Mouse (Mus musculus) WW6 (cell line): Measurements from ENCODE around the gene Zer1.
"Not testable (repeated sequence)": the region's sequence is repeated elsewhere in the genome, so short reads cannot be mapped to it uniquely, and the experiment has no call there.

Experiments used
- DNase-seq: peaks from one replicate; pipeline ENCODE4 v3.0.0-alpha.2; 2013; ENCODE audit warnings: low read depth, low spot score

Gene Zer1

DNA sequence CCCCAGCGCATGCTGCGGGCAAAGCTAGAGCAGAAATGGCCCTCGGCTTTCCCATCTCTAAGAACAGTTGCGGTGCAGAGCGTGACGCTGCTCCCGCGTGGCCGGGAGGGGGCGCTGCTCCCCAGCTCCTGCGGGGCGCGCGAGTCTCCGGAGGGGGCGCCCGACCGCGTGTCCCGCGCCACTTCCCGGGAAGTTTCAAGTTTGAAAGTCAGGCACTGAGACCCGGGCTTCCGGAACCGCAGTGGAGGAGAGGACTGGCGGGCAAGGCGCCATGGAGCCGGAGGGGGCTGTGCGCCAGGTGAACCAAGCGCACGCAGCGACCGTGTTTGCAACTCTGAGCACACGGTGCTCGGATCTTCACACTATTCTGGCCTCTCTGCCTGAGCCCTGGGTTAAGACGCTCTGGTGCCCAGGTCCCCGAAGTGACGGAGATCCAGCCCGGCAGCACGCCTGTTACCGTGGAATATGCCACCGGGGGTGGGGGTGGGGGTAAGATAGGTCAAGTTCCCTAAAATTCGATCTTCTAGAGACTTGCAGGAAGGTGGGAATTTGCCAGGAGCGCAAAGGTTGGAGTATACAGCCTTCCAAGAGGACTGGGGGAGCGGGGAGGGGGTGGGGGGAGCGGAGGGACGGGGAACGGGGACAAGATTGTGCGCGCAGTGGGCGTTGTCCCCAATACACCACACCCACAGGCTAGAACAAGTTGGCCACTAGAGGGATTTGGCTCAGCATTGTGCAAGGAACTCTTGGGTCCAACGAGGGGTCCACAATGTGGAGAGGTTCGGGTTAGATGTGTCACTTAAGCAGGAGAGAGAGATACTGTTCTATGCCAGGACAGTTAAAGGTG is 46.7 kb downstream of the Zer1 start, which contains the start of gene Pkn3:
Pkn3 (plus strand) TSS at position 183 of the 847 bp plus-strand sequence.
- peak; percentile 82 for DNase-seq

- no peak for DNase-seq
These were observed 47.4 kb downstream of the Zer1 start for GRCm38 (mm10) chr2:30076959-30077358.

DNA sequence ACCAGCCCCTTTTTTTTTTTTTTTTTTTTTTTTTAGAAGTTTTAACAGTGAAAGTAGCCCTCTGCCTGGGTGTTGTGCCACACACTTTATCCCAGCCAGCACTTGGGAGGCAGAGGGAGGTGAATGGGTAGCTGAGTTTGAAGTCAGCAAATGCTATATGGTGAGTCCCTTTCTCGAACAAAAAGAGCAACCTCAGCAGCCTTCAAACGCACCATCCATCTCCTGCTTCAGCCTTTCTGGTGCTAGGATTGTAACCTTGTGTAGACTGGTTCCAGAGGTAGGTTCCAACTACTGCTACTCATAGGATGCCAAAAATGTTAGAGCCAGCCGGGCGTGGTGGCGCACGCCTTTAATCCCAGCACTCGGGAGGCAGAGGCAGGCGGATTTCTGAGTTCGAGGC is 47.9 kb downstream of the Zer1 start:
- DNase-seq = no peak

GRCm38 (mm10) chr2:30075625-30076024 is 48.8 kb downstream of the Zer1 start:
- no peak for DNase-seq

DNA sequence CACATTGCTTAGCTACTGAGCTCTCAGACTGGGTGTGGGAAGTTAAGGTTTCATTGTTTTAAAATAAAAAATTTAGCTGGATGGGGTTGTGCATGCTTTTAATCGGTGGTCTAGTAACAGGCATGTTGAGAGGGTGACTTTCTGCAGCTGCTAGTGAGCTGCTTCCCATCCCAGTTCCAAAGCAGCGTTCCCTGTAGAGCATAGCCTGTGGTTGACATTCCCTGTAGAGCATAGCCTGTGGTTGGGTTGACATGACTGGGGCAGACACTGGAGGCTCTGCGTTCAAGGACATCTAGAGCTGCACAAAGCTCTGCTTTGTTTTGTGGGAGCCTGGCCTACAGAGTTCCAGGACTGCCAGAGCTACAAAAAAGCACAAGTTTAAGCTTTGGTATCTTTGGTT is 51.1 kb downstream of the Zer1 start:
- DNase-seq = no peak

GRCm38 (mm10) chr2:30072875-30073274 is 51.5 kb downstream of the Zer1 start:
- DNase-seq = no peak

DNA sequence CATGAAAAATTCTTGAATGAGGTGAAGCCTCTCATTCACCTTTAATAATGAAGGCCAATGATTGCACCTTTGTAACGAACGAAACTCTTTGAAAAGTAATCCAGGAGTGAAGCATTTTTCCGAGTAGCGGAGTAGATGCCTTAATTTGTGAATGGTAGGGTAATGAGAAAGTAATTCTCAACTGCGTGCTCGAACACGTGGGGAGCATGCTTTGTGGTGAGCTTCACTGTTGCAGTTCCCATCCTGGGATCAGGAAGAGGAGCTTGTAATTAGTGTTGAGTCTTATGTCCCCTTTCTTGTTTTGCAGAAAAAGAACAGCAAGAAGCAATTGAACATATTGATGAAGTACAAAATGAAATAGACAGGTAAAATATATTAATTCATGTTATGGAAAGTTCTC is 56.4 kb downstream of the Zer1 start:
- DNase-seq = no peak

DNA sequence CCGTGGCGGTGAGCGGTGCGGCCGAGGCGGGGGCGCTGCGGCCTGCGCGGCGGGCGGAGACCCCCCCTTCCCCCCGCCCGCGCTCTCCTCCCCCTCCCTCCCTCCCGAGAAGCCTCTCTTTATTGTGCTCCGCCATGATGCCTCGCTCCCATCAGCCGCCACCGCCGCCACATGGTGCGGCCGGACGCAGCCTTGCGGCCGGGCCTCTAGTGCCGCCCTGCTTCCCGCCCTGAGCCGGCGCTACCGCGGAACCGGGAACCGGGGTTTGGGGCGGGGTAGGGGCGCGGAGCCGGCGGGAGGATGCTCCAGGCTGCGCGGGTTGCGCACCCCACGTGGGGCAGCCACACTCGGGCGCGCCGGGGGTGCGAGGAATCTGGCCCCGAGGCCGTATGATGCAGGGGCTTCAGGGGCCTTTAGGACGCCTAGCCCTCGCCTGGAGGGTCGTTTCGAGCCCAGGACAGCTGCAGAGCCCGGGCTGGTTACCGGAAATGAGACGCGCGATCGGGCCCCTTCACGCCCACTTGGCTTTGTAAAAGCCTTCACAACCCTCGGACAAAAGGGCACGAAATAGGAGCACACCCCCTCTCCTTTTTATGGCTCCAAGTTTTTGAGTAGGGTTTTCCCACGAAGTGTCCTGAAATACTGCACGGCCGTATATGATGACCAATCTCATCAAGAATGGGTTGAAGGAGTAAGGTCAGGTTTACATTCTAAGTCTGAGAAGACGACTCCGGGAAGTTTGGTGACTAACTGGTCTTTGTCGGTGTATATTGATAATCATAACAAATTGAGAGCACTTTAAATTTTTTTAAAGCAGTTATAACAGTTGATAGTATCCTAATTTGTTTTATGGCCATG is 57.1 kb downstream of the Zer1 start:
- DNase-seq = no peak

DNA sequence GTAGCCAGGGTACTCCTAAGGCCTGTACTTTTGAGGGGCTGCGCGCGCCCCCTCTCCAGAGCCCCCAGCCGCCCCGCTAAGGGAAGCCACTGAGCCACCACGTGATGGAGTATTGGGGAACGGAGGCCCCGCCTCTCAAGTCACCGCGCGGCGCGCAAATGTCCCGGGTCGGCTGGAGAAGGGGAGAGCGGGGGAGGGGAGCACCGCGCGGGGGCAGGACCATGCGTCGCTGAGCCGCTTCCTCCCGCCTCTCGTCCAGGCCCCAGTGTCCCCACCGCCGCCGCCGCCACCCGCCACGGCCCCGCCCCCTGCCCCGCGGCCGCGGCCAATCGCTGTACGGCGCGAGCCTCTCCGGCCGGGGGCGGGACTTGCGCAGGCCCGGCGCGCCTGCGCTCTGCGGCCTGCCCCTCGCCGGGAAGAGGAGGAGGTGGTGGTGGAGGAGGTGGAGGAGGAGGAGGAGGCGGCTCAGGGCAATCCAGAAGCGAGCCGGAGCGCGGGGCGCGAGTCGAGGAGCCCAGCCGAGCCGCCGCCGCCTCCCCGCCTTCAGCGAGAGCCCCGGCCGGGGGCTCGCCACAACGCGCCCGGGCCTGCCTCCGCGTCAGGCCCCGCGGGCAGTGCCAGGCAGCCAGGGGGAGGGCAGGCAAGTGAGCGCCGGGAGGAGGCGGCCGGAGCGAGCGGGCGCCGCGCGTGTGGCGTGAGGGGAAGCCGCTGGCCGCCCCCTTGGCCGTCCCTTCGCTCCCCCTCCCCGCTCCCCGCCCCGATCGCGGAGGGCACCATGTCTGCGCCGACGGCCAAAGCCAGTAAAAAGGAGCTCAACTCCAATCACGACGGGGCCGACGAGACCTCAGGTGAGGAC is 58.1 kb downstream of the Zer1 start:
- DNase-seq = peak; percentile 81

DNA sequence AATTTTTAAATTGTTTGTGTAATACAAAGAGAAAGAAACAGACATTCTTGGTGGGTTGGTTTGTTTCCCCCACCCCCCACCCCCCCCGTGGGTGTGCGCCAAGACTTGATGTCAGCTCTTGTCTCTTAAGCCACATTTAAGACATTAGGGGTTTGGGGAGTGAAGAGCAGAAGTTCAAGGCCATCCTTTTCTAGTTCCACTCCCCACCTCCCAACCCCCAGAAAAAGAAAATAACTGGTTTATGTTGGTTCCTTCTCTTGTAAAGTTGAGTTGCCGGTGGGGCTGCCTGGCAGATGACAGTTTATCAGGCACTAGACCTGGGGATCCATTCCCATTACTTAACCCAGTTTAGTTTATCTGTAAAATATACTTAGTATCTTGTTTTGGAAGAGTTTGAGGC is 60.1 kb downstream of the Zer1 start:
- DNase-seq = no peak

DNA sequence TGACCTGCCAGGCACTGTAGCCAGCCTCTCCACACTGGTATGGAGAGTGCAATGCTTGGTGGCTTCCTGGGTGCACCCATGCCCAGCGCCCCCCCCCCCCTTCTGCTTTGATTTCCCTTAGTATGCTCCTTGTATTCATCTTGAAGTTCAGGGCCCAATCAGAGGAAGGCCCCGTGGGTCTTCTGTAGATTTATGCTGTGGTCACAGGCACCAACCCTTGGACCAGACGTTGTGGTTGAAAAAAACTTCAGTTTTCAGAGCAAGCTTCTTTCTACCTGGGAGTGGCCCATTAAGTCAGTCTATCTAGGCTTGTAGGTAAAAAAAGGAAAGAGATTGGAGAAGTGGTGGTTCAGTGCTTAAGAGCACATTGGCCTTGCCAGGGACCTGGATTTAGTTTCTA is 60.6 kb downstream of the Zer1 start:
- no peak for DNase-seq

GRCm38 (mm10) chr2:30063235-30063634 is 61.1 kb downstream of the Zer1 start:
- no peak for DNase-seq

DNA sequence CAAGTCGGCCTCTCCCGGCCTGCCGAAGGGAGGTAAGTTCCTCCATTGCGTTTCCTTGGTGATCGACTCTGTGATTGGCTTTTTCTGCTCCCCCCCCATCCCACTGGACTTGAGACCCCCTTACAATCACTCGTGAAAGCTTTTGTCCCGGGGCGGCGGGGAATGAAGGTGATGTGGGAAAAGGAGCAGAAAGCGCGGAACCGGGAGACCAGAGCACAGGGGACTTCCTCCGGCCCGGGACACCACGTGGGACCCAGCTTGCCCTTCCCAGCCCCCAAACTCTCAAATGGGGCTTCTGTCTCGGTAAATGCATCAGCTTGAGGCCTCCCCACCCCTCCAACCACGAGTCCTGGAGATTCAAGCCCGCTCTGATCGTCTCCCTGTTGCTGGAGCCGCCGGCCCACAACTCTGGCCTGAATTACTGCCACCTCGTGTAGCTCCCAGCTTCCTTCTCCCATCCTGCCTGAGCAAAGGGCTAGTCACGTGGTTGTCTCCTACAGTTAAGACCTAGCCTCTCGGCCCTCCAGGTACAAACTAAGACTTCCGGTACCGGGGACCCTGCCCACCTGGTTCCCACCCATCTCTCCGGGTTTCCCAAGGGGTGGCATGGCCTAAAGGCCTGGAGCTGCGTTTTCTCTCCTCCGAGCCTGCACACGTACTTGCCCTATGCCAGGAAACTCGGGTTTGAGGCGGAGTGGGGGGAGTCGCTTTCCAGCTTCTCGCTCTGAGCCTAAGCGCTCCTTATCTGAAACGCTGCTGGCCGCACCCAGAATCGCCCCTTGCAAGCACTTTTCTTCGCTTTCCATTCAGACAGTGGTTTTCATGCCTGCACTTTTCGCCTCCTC is 61.9 kb downstream of the Zer1 start:
- no peak for DNase-seq

- peak; percentile 90 for DNase-seq
These were observed 62.9 kb downstream of the Zer1 start for GRCm38 (mm10) chr2:30061215-30062166.

- DNase-seq = no peak
These were observed 66.0 kb downstream of the Zer1 start for GRCm38 (mm10) chr2:30058418-30058817.

DNA sequence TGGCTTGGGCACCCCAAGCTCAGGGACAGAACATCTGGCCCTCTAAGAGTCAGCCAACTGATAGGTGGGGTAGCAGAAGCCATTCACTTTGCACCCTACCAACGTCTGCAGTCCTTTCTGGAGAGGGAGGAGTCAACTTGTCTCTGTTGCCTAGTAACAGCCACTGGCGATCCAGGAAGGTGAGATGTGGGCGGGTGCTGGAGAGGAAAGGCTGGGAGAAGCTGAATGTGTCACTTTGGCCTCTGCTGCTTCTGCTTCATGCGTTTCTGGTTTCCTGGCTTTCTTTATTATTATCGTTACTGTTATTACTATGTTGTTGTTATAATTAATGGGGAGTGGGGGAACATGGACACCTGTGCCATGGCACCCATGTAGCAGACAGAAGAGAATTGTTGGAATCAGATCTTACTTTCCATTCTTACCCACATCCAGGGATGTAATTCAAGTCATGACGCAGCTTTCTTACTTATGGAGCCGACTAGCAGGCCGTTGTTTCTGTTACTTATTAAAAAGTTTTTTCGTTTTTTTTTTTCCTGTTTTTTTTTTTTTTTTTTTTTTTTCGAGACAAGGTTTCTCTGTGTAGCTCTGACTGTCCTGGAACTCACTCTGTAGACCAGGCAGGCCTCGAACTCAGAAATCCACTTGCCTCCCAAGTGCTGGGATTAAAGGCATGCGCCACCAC is 67.0 kb downstream of the Zer1 start, which contains the start of gene Set:
Set (plus strand) TSS at position 156 of the 682 bp plus-strand sequence.
- peak; percentile 65 for DNase-seq

DNA sequence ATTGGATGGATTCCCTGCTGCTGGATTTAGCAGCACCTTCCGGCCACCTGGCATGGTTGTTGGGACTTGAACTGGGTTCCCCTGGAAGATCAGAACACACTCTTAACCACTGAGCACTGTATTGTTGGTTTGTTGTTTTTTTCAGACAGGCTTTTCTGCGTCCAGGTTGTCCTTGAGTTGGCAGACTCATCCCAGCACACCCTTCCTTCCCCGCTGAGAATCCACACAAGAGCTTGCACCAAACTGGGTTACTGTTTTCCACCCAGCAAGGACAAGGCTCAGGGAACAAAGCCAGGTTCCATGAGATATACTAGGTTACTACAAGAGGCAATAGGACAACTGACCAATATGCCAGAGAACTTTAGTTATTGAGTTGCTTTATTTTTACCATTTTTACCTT is 67.6 kb downstream of the Zer1 start:
- no peak for DNase-seq

GRCm38 (mm10) chr2:30055310-30055709 is 69.1 kb downstream of the Zer1 start:
- not testable (repeated sequence) for DNase-seq
